Mouse (Mus musculus): ENCODE results near the gene Aatk. TPM values are rescaled to one million over a fixed set of nuclear protein-coding genes. Genes with fewer than 3 reads are reported as not detected.

Aatk gene
- polyA plus RNA-seq, 1 experiment from 2014 or later: 17.6 TPM

- H3K36me3 ChIP-seq: no peaks in the 10 kb centered on the region
- H3K4me1 ChIP-seq: peaks cover 38% of the 10 kb centered on the region
- no peaks in the 10 kb centered on the region for H3K9me3 ChIP-seq
- H3K27me3 ChIP-seq (replicated peaks): peaks cover 36% of the 10 kb centered on the region
- WGBS: 2% methylated on average over 21 of the region's 23 CpGs
- H3K9ac ChIP-seq: peak overlapping the region; percentile 83
- no peak for ATAC-seq (ENCODE audit: low FRiP score, low read depth)
- peak overlapping the region; percentile 64 for H3K4me3 ChIP-seq
- H3K27ac ChIP-seq: no peak overlapping the region
- peak overlapping the region; percentile 98 for H3K4me2 ChIP-seq (replicated peaks)
Measured at GRCm38 (mm10) chr11:120048252-120048556, 1.2 kb upstream of the Aatk start.

GRCm38 (mm10) chr11:120047531-120048251, 724 bp upstream of the Aatk start:
- H3K36me3 ChIP-seq: no peaks in the 10 kb centered on the region
- H3K4me3 ChIP-seq: peak overlapping the region; percentile 64
- peak overlapping the region; percentile 83 for H3K9ac ChIP-seq
- H3K4me1 ChIP-seq: peaks cover 38% of the 10 kb centered on the region
- 9% methylated on average over 23 of the region's 23 CpGs for WGBS
- H3K27ac ChIP-seq: no peak overlapping the region
- peak overlapping the region; percentile 98 for H3K4me2 ChIP-seq (replicated peaks)
- peak; percentile 38 for ATAC-seq (ENCODE audit: low FRiP score, low read depth)
- peaks cover 36% of the 10 kb centered on the region for H3K27me3 ChIP-seq (replicated peaks)
- H3K9me3 ChIP-seq: no peaks in the 10 kb centered on the region

GRCm38 (mm10) chr11:120045839-120046552, 971 bp downstream of the Aatk start:
- Histone ChIP-seq H3K27me3 (replicated peaks) (peaks cover 36% of the 10 kb centered on the region), H3K4me1 (peaks cover 38% of the 10 kb centered on the region), H3K36me3 (no peaks in the 10 kb centered on the region), H3K27ac (0 out of 2 replicates have a peak overlapping the region, but pooled peaks have one; percentile 11), H3K4me3 (peak overlapping the region; percentile 64), H3K4me2 (replicated peaks) (peak overlapping the region; percentile 98), H3K9me3 (no peaks in the 10 kb centered on the region), H3K9ac (peak overlapping the region; percentile 83)
- ATAC-seq (ENCODE audit: low FRiP score, low read depth): no peak
- 52% methylated on average over 11 of the region's 11 CpGs for WGBS

- Histone ChIP-seq H3K27ac (no peak overlapping the region), H3K4me3 (peak overlapping the region; percentile 64; the same call in 1 of the 2 replicates), H3K4me2 (replicated peaks) (peak overlapping the region; percentile 98), H3K27me3 (replicated peaks) (peaks cover 36% of the 10 kb centered on the region), H3K4me1 (peaks cover 36% of the 10 kb centered on the region), H3K9ac (peak overlapping the region; percentile 83; the same call in 1 of the 2 replicates), H3K36me3 (no peaks in the 10 kb centered on the region), H3K9me3 (no peaks in the 10 kb centered on the region)
- 56% methylated on average over 4 of the region's 4 CpGs for WGBS
- ATAC-seq (ENCODE audit: low FRiP score, low read depth): no peak
Measured at GRCm38 (mm10) chr11:120045341-120045740, 1.6 kb downstream of the Aatk start.

- Histone ChIP-seq H3K9me3 (no peaks in the 10 kb centered on the region), H3K27me3 (replicated peaks) (peaks cover 14% of the 10 kb centered on the region), H3K9ac (no peak overlapping the region), H3K4me3 (no peak overlapping the region), H3K4me1 (peaks cover 25% of the 10 kb centered on the region; the same call in 1 of the 2 replicates), H3K27ac (no peak overlapping the region), H3K36me3 (no peaks in the 10 kb centered on the region), H3K4me2 (replicated peaks) (no peak overlapping the region)
- ATAC-seq (ENCODE audit: low FRiP score, low read depth): no peak
- WGBS: 74% methylated on average over 7 of the region's 7 CpGs
Measured at GRCm38 (mm10) chr11:120042141-120042838, 4.7 kb downstream of the Aatk start.

- WGBS: 69% methylated on average over 13 of the region's 13 CpGs
- no peak overlapping the region for H3K9ac ChIP-seq
Measured at GRCm38 (mm10) chr11:120041191-120042123, 5.5 kb downstream of the Aatk start.

GRCm38 (mm10) chr11:120040440-120040839, 6.5 kb downstream of the Aatk start:
- Histone ChIP-seq H3K27me3 (replicated peaks) (peaks cover 1% of the 10 kb centered on the region; the same call in 1 of the 2 replicates), H3K9ac (no peak overlapping the region)
- 78% methylated on average over 8 of the region's 8 CpGs for WGBS

More at GRCm38 (mm10) chr11:120041191-120042123, 5.5 kb downstream of the Aatk start:
- H3K36me3 ChIP-seq: no peaks in the 10 kb centered on the region
- no peak overlapping the region for H3K27ac ChIP-seq
- no peak overlapping the region for H3K4me3 ChIP-seq
- peaks cover 11% of the 10 kb centered on the region for H3K27me3 ChIP-seq (replicated peaks)
- peaks cover 20% of the 10 kb centered on the region; the same call in 1 of the 2 replicates for H3K4me1 ChIP-seq
- H3K4me2 ChIP-seq (replicated peaks): no peak overlapping the region
- no peaks in the 10 kb centered on the region for H3K9me3 ChIP-seq
- no peak for ATAC-seq (ENCODE audit: low FRiP score, low read depth)

GRCm38 (mm10) chr11:120039581-120039980, 7.4 kb downstream of the Aatk start:
- H3K36me3 ChIP-seq: no peaks in the 10 kb centered on the region
- H3K4me3 ChIP-seq: no peak overlapping the region
- H3K4me2 ChIP-seq (replicated peaks): no peak overlapping the region
- H3K27me3 ChIP-seq (replicated peaks): no peaks in the 10 kb centered on the region
- H3K9ac ChIP-seq: no peak overlapping the region
- ATAC-seq (ENCODE audit: low FRiP score, low read depth): no peak
- 41% methylated on average over 4 of the region's 4 CpGs for WGBS
- no peaks in the 10 kb centered on the region for H3K9me3 ChIP-seq
- peaks cover 12% of the 10 kb centered on the region; the same call in 1 of the 2 replicates for H3K4me1 ChIP-seq
- no peak overlapping the region for H3K27ac ChIP-seq

More at GRCm38 (mm10) chr11:120040440-120040839, 6.5 kb downstream of the Aatk start:
- Histone ChIP-seq H3K9me3 (no peaks in the 10 kb centered on the region), H3K4me3 (no peak overlapping the region), H3K27ac (no peak overlapping the region), H3K4me2 (replicated peaks) (no peak overlapping the region), H3K36me3 (no peaks in the 10 kb centered on the region), H3K4me1 (peaks cover 12% of the 10 kb centered on the region; the same call in 1 of the 2 replicates)
- ATAC-seq (ENCODE audit: low FRiP score, low read depth): no peak

- Histone ChIP-seq H3K4me3 (no peak overlapping the region), H3K36me3 (no peaks in the 10 kb centered on the region), H3K4me2 (replicated peaks) (no peak overlapping the region), H3K9me3 (no peaks in the 10 kb centered on the region), H3K27ac (no peak overlapping the region), H3K9ac (no peak overlapping the region), H3K4me1 (peaks cover 5% of the 10 kb centered on the region; the same call in 1 of the 2 replicates), H3K27me3 (replicated peaks) (no peaks in the 10 kb centered on the region)
- ATAC-seq (ENCODE audit: low FRiP score, low read depth): no peak
- WGBS: 77% methylated on average over 5 of the region's 5 CpGs
Measured at GRCm38 (mm10) chr11:120034762-120035161, 12.2 kb downstream of the Aatk start.

- Histone ChIP-seq H3K36me3 (no peaks in the 10 kb centered on the region), H3K4me1 (peaks cover 3% of the 10 kb centered on the region; the same call in 1 of the 2 replicates), H3K9me3 (no peaks in the 10 kb centered on the region), H3K27me3 (replicated peaks) (no peaks in the 10 kb centered on the region), H3K27ac (no peak overlapping the region), H3K4me3 (no peak overlapping the region), H3K9ac (no peak overlapping the region), H3K4me2 (replicated peaks) (no peak overlapping the region)
- no peak for ATAC-seq (ENCODE audit: low FRiP score, low read depth)
- 46% methylated on average over 3 of the region's 3 CpGs for WGBS
Measured at GRCm38 (mm10) chr11:120034306-120034705, 12.7 kb downstream of the Aatk start.

- WGBS: 72% methylated on average over 3 of the region's 3 CpGs
- H3K9me3 ChIP-seq: no peaks in the 10 kb centered on the region
- ATAC-seq (ENCODE audit: low FRiP score, low read depth): no peak
- H3K4me2 ChIP-seq (replicated peaks): no peak overlapping the region
- H3K9ac ChIP-seq: no peak overlapping the region
- H3K4me3 ChIP-seq: no peak overlapping the region
- peaks cover 5% of the 10 kb centered on the region; the same call in 1 of the 2 replicates for H3K4me1 ChIP-seq
- H3K27ac ChIP-seq: no peak overlapping the region
- H3K27me3 ChIP-seq (replicated peaks): no peaks in the 10 kb centered on the region
- no peaks in the 10 kb centered on the region for H3K36me3 ChIP-seq
Measured at GRCm38 (mm10) chr11:120033473-120033872, 13.5 kb downstream of the Aatk start.
